Mouse (Mus musculus): ENCODE data around the gene Myom1. TPM values are rescaled to one million over a fixed set of nuclear protein-coding genes. Genes with fewer than 3 reads are reported as not detected.

Gene Myom1
- polyA plus RNA-seq, 1 experiment from 2014 or later, result 3.3 TPM

DNA sequence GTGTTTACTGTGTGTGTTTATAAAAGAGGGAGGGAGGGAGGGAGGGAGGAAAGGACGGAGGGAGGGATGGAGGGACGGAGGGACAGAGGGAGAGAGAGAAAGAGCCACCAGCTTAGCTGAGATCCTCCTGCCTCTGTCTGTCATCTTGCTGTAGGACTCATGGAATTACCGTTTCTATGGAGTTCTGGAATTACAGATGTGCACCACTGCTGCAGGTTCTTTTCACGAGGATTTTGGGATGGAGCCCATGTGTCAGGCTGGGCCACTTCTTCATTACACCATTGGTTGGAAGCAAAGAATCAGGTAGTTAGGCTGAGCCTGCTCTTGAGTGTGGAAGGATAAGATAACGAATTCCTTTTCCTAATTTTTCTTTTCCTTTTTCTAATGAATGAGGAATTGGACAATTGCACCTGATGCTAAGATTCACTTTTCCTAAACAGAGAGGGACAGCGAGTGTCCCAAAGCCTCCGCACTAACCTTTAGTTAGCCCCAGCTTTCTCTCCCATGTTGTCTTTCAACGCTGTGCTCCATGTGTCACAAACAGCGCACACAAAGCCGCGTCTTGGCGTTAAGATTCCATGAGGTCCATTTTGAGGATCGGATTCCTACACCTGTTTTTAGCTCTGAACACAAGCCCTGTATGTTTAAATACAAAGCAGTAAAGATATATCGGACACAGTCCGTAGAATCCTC, 16.3 kb downstream of the Myom1 start:
- no peak overlapping the region for H3K4me3 ChIP-seq (replicated peaks)
- no peak overlapping the region for H3K4me2 ChIP-seq
- H3K36me3 ChIP-seq, result no peaks in the 10 kb centered on the region
- no peaks in the 10 kb centered on the region for H3K9me3 ChIP-seq (replicated peaks)
- H3K27ac ChIP-seq (replicated peaks), result no peak overlapping the region
- 89% methylated on average over 15 of the region's 15 CpGs for WGBS
- no peaks in the 10 kb centered on the region for H3K27me3 ChIP-seq (replicated peaks)
- H3K9ac ChIP-seq (replicated peaks), result no peak overlapping the region
- no peak for ATAC-seq (ENCODE audit: low FRiP score)
- H3K4me1 ChIP-seq, result peaks cover 6% of the 10 kb centered on the region; the same call in 1 of the 2 replicates

DNA sequence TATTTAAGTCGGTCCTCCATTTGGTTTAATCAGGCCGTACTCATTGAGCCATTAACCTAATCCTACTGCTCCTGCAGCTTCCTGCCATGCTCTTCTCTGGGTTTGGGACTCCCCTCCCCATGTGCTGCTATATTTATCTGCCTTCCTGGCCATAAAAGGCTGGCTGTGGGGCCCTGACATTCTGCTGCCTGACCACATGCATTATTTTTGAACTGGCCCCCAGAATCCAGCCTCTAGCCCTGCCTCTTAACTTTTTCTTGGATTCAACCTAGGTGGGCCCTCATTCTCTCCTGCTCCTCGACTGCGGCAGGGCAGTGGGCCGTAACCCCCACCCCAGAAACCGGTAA, 16.8 kb downstream of the Myom1 start:
- 46% methylated on average over 6 of the region's 6 CpGs for WGBS
- no peak for ATAC-seq (ENCODE audit: low FRiP score)
- Histone ChIP-seq H3K9me3 (replicated peaks) (no peaks in the 10 kb centered on the region), H3K27me3 (replicated peaks) (no peaks in the 10 kb centered on the region), H3K4me1 (peaks cover 6% of the 10 kb centered on the region; the same call in 1 of the 2 replicates), H3K4me2 (no peak overlapping the region), H3K27ac (replicated peaks) (no peak overlapping the region), H3K9ac (replicated peaks) (no peak overlapping the region), H3K4me3 (replicated peaks) (no peak overlapping the region), H3K36me3 (no peaks in the 10 kb centered on the region)

DNA sequence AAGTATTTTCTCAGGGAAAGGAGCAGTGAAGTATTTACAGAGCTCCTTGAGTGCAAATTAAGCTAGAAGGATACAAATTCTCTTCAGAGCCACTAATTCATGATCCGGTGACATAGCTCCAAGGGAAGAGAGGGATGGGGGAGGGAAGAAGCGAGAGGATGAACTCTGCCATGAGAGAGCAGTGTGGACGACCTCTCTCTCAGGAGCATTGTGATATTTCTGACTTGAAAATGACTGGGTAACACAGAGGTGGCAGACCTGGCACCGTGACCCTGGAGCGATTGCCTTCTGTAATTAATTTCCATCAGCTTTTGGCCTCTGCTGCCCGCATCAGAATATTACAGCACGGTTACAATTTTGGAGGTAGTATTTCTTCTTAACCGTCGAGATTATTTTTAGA, 17.4 kb downstream of the Myom1 start:
- no peak for ATAC-seq (ENCODE audit: low FRiP score)
- Histone ChIP-seq H3K4me3 (replicated peaks) (no peak overlapping the region), H3K4me1 (peaks cover 6% of the 10 kb centered on the region; the same call in 1 of the 2 replicates), H3K9me3 (replicated peaks) (no peaks in the 10 kb centered on the region), H3K36me3 (no peaks in the 10 kb centered on the region), H3K27ac (replicated peaks) (no peak overlapping the region), H3K27me3 (replicated peaks) (no peaks in the 10 kb centered on the region), H3K4me2 (no peak overlapping the region), H3K9ac (replicated peaks) (no peak overlapping the region)
- 60% methylated on average over 9 of the region's 9 CpGs for WGBS

DNA sequence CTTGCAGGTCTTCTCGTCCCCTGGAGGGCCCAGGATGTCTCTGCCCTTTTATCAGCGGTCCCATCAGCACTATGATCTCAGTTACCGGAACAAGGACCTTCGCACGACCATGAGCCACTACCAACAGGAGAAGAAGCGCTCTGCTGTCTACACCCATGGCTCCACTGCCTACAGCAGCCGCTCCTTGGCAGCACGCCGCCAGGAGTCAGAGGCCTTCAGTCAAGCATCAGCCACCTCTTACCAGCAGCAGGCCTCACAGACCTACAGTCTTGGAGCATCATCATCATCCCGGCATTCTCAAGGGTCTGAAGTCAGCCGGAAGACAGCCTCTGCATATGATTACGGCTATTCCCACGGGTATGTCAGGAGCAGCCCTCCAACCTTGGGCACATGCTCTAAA, 20.4 kb downstream of the Myom1 start:
- Histone ChIP-seq H3K36me3 (no peaks in the 10 kb centered on the region), H3K4me2 (no peak overlapping the region), H3K27me3 (replicated peaks) (no peaks in the 10 kb centered on the region), H3K9ac (replicated peaks) (no peak overlapping the region), H3K4me3 (replicated peaks) (no peak overlapping the region), H3K27ac (replicated peaks) (no peak overlapping the region), H3K9me3 (replicated peaks) (no peaks in the 10 kb centered on the region), H3K4me1 (peaks cover 6% of the 10 kb centered on the region; the same call in 1 of the 2 replicates)
- no peak for ATAC-seq (ENCODE audit: low FRiP score)
- 91% methylated on average over 13 of the region's 13 CpGs for WGBS

DNA sequence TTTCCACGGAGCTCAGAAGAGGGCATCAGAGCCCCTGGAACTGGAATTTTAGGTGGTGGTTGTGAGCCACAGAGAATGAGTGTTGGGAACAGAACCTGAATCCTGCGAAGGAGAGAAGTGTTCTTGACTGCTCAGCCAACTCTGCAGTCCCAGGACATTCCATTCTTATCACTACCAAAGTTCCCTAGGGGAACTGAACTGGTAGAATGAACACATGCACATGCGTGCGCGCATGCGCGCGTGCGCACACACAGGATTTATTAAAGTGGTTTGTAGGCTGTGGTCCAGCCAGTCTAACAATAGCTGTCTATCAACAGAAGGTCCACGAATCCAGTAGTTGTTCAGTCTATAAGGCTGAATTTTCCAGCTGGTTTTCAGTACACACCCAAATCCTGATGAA, 21.6 kb downstream of the Myom1 start:
- H3K9ac ChIP-seq (replicated peaks), result no peak overlapping the region
- peaks cover 6% of the 10 kb centered on the region; the same call in 1 of the 2 replicates for H3K4me1 ChIP-seq
- no peak overlapping the region for H3K27ac ChIP-seq (replicated peaks)
- H3K27me3 ChIP-seq (replicated peaks), result no peaks in the 10 kb centered on the region
- H3K4me2 ChIP-seq, result no peak overlapping the region
- ATAC-seq (ENCODE audit: low FRiP score), result no peak
- no peaks in the 10 kb centered on the region for H3K36me3 ChIP-seq
- no peak overlapping the region for H3K4me3 ChIP-seq (replicated peaks)
- H3K9me3 ChIP-seq (replicated peaks), result no peaks in the 10 kb centered on the region
- 92% methylated on average over 10 of the region's 10 CpGs for WGBS

DNA sequence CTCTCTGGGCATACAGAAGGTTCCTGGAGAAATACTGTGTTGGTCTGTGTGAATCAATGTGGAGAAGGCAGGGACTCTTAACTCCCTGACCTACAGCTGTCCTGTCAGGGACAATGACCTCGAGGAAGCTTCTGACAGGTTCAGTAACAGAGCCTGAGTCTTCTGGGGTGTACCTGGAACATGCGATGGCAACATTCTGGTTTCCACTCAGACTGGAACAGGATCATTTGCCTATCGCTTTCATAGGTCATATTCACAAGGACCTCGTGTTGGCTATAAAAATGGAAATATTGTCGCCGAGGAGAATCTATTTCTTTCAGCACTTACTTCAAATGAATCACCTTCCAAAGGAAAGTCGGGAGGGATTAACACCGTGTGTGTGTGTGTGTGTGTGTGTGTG, 23.5 kb downstream of the Myom1 start:
- Histone ChIP-seq H3K27ac (replicated peaks) (no peak overlapping the region), H3K36me3 (no peaks in the 10 kb centered on the region), H3K9me3 (replicated peaks) (no peaks in the 10 kb centered on the region), H3K4me1 (no peaks in the 10 kb centered on the region), H3K4me2 (no peak overlapping the region), H3K4me3 (replicated peaks) (no peak overlapping the region), H3K27me3 (replicated peaks) (no peaks in the 10 kb centered on the region), H3K9ac (replicated peaks) (no peak overlapping the region)
- ATAC-seq (ENCODE audit: low FRiP score), result no peak
- WGBS, result 83% methylated on average over 8 of the region's 8 CpGs

DNA sequence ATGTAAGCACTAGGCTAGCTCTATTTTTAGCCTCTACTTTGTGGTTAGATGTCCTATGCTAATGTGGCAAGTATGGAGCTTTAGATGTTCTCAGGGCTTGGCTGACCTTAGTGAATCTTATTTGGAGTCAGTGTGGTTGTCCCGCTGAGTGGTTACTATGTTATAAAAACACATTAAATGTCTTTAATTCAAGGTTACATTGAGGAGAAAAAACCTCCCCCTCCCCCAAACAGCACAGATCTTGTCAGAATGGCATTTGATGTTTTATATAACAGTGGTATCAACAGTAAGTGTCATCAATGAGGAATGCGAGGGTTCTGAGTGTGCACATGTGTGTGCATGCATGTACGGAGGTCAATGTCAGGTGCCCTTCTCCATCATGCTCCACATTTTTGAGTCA, 24.8 kb downstream of the Myom1 start:
- H3K27ac ChIP-seq (replicated peaks), result no peak overlapping the region
- H3K27me3 ChIP-seq (replicated peaks), result no peaks in the 10 kb centered on the region
- 98% methylated on average over 3 of the region's 3 CpGs for WGBS
- H3K36me3 ChIP-seq, result no peaks in the 10 kb centered on the region
- H3K9ac ChIP-seq (replicated peaks), result no peak overlapping the region
- H3K4me2 ChIP-seq, result no peak overlapping the region
- no peaks in the 10 kb centered on the region for H3K9me3 ChIP-seq (replicated peaks)
- no peaks in the 10 kb centered on the region for H3K4me1 ChIP-seq
- no peak overlapping the region for H3K4me3 ChIP-seq (replicated peaks)
- no peak for ATAC-seq (ENCODE audit: low FRiP score)

DNA sequence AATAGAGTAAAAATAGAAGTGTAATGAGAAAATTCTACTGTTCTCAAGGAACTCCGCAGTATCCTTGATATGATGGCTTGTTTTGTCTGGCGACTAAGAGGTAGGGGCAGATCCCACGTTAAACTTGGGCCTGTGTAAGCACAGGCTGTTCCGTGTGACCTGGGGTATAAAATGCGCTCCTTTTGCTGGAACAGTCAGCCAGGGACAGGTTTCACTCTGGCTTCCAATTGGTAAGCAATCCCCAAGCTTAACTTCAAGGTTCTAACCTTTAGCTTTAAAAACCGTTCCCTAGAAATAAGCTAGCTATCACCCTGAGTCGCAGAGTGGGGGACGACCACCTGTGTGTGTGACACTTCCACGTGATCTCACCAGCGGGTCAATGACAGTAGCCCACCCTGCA, 30.3 kb downstream of the Myom1 start:
- Histone ChIP-seq H3K4me2 (no peak overlapping the region), H3K36me3 (no peaks in the 10 kb centered on the region), H3K9me3 (replicated peaks) (no peaks in the 10 kb centered on the region), H3K27ac (replicated peaks) (no peak overlapping the region), H3K9ac (replicated peaks) (no peak overlapping the region), H3K27me3 (replicated peaks) (no peaks in the 10 kb centered on the region), H3K4me1 (no peaks in the 10 kb centered on the region), H3K4me3 (replicated peaks) (no peak overlapping the region)
- no peak for ATAC-seq (ENCODE audit: low FRiP score)
- 86% methylated on average over 10 of the region's 10 CpGs for WGBS

DNA sequence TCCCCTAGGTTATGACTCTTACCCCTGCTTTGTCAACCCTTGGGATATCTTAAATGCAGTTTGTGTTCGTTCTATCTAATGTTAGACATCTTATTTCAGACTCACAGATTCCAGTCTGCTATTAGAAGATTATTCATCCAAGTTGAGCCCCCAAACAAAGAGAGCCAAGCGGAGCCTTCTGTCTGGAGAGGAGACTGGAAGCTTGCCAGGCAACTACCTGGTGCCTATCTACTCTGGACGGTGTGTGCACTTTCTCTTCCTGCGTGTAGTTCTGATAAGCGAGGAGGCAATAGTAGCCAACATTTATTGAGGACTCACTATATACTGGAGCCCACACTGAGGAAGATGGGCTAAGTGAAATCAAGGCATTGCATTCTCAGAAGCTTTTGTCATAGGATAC, 32.0 kb downstream of the Myom1 start:
- ATAC-seq (ENCODE audit: low FRiP score), result no peak

DNA sequence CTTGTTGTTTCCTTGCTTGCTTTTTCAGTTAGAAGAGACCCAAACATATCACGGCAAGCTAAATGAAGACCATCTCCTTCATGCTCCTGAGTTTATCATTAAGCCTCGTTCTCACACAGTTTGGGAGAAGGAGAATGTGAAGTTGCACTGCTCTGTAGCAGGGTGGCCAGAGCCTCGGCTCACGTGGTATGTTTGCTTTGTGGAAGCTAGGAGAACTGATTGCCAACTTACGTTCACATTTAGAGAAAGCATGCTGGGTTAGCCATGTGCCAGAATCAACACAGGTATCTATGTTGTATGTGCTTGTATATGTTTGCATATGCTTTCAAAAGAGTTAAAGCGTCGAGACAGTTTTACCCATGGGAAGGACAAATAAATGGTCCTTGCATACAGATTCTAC, 34.8 kb downstream of the Myom1 start:
- Histone ChIP-seq H3K4me1 (peaks cover 9% of the 10 kb centered on the region; the same call in 1 of the 2 replicates), H3K4me3 (replicated peaks) (no peak overlapping the region), H3K9ac (replicated peaks) (no peak overlapping the region), H3K9me3 (replicated peaks) (no peaks in the 10 kb centered on the region), H3K27me3 (replicated peaks) (no peaks in the 10 kb centered on the region), H3K4me2 (no peak overlapping the region), H3K36me3 (no peaks in the 10 kb centered on the region), H3K27ac (replicated peaks) (no peak overlapping the region)
- ATAC-seq (ENCODE audit: low FRiP score), result no peak
- WGBS, result 91% methylated on average over 7 of the region's 7 CpGs

More for the DNA sequence above, 32.0 kb downstream of the Myom1 start:
- H3K36me3 ChIP-seq, result no peaks in the 10 kb centered on the region
- no peak overlapping the region for H3K9ac ChIP-seq (replicated peaks)
- no peaks in the 10 kb centered on the region for H3K27me3 ChIP-seq (replicated peaks)
- WGBS, result 81% methylated on average over 5 of the region's 5 CpGs
- no peaks in the 10 kb centered on the region for H3K9me3 ChIP-seq (replicated peaks)
- no peak overlapping the region for H3K27ac ChIP-seq (replicated peaks)
- H3K4me3 ChIP-seq (replicated peaks), result no peak overlapping the region
- 0 out of 2 replicates have a peak, but pooled peaks cover under 1% of the 10 kb centered on the region for H3K4me1 ChIP-seq
- H3K4me2 ChIP-seq, result no peak overlapping the region

DNA sequence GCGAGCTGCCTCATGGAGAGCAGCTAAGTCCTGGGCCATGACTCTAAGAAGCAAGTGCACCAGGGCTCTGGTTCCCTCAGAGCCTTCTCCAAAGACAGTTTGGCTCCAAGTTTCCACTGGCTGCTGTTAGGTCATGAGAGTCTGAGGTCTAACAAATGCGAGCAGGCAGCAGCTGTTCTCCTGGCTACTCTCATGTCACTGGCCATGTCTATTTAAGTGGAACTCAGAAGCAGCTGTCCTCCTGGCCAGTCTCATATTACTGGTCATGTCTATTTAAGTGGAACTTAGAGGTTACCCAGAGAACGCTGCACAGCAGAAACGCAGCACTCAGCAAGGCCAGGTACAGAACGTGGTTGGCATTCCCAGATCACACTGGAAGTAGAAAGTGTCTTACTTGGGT, 36.4 kb downstream of the Myom1 start:
- ATAC-seq (ENCODE audit: low FRiP score), result no peak
- Histone ChIP-seq H3K4me2 (no peak overlapping the region), H3K4me1 (peaks cover 9% of the 10 kb centered on the region; the same call in 1 of the 2 replicates)

DNA sequence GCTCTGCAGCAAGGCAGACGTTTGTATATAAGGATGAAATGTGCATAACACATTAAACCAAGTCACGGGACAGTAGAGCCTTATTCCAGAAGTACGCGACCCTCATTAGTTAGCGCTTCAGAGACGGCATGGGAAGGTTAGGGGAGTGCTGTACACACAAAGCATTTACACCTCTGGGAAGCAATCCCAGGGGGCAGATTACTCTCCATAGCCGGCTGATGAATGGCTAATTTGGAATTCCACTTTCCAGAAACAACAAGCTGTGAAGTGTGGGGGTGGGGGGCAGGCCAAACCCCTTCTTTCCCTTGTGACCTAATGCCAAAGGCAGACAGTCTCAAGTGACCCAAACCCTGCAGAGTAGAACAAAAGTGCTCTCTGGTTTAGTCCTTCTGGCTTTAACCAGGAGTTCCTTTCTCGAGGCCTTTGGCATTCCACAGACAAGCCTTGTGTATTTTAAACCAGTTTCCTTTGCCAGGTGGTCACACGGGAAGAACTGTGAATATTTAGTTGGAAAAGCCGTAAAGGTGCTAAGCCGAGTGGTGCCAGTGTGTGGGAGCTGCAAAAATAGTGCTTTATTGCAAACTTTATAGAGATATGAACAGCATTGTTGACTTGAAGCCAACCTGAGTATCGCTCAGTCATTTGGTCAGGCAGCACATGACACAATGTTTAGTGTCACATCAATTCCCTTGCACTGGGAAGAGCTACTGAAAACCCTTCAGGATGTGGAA, 37.6 kb downstream of the Myom1 start:
- H3K27me3 ChIP-seq (replicated peaks), result no peaks in the 10 kb centered on the region
- no peak overlapping the region for H3K4me2 ChIP-seq
- ATAC-seq (ENCODE audit: low FRiP score), result no peak
- no peak overlapping the region for H3K27ac ChIP-seq (replicated peaks)
- H3K36me3 ChIP-seq, result no peaks in the 10 kb centered on the region
- no peak overlapping the region for H3K9ac ChIP-seq (replicated peaks)
- no peaks in the 10 kb centered on the region for H3K9me3 ChIP-seq (replicated peaks)
- H3K4me1 ChIP-seq, result peaks cover 9% of the 10 kb centered on the region; the same call in 1 of the 2 replicates
- WGBS, result 21% methylated on average over 12 of the region's 12 CpGs
- no peak overlapping the region for H3K4me3 ChIP-seq (replicated peaks)

More for the DNA sequence above, 36.4 kb downstream of the Myom1 start:
- Histone ChIP-seq H3K27me3 (replicated peaks) (no peaks in the 10 kb centered on the region), H3K4me3 (replicated peaks) (no peak overlapping the region), H3K27ac (replicated peaks) (no peak overlapping the region), H3K9ac (replicated peaks) (no peak overlapping the region), H3K9me3 (replicated peaks) (no peaks in the 10 kb centered on the region), H3K36me3 (no peaks in the 10 kb centered on the region)
- 78% methylated on average over 5 of the region's 5 CpGs for WGBS

Measured in neural tube, embryonic 15.5 days (tissue).